Mouse (Mus musculus) bone marrow, adult 2 months (tissue): ENCODE results near the gene Akap2. TPM values are rescaled to one million over a fixed set of nuclear protein-coding genes. Genes with fewer than 3 reads are reported as not detected.

ENCODE experiments used
- H3K27ac ChIP-seq: fragments of 200-500 bp; 2 replicates; pipeline ENCODE4 v1.5.1; 2012; ENCODE audit warnings: low read depth, mild to moderate bottlenecking, control low read depth, inconsistent platforms, low read length; ENCODE audit not compliant: control insufficient read depth, poor library complexity, insufficient read depth
- H3K4me1 ChIP-seq: fragments of 200-500 bp; 2 replicates; pipeline ENCODE4 v1.6.1; 2011; ENCODE audit warnings: low read length; ENCODE audit not compliant: control insufficient read depth, insufficient read depth
- H3K4me3 ChIP-seq: fragments of 200-500 bp; replicated peaks from 2 replicates; pipeline ENCODE3; 2011; ENCODE audit warnings: mild to moderate bottlenecking, low read depth, low read length, control low read depth; ENCODE audit not compliant: control insufficient read depth
- CTCF ChIP-seq: fragments of 200-500 bp; IDR thresholded peaks from 2 replicates; pipeline ENCODE4 v1.5.1; 2011; ENCODE audit warnings: low read length, control low read depth; ENCODE audit not compliant: control insufficient read depth, insufficient read depth
- POLR2A ChIP-seq: fragments of 200-500 bp; IDR thresholded peaks from 2 replicates; pipeline ENCODE4 v1.6.1; 2011; ENCODE audit warnings: low read depth, mild to moderate bottlenecking, control low read depth, low read length, borderline replicate concordance; ENCODE audit not compliant: control insufficient read depth
- WGBS: fragments of 180-500 bp; shearing (Covaris S2); methylation state at CpG from one replicate; pipeline ENCODE4 v1.1.7; 2018; 5-methylcytosine and 5-hydroxymethylcytosine counted together
- polyA plus RNA-seq: library from polyadenylated mRNA; stranded (reverse); fragments of >200 nt; gene quantifications from 2 replicates; pipeline ENCODE4 v1.2.4, GENCODE M21; 2011; ENCODE audit warnings: low replicate concordance; ENCODE audit not compliant: missing spikeins, insufficient read depth, insufficient read length

The Akap2 gene
- polyA plus RNA-seq, 1 experiment: 4.0 TPM

- TF ChIP-seq POLR2A: no peak
- TF ChIP-seq CTCF: no peak
- Histone ChIP-seq H3K4me3 (no peak overlapping the region), H3K27ac (no peak overlapping the region), H3K4me1 (no peaks in the 10 kb centered on the region)
- 75% methylated on average over 4 of the region's 4 CpGs for WGBS
Measured at GRCm38 (mm10) chr4:57716735-57717134, 722 bp upstream of the Akap2 start.

GRCm38 (mm10) chr4:57719370-57719769 lies 1.9 kb downstream of the Akap2 start:
- 62% methylated on average over 1 of the region's 1 CpGs for WGBS
- no peak for TF ChIP-seq CTCF
- no peak for TF ChIP-seq POLR2A
- Histone ChIP-seq H3K4me3 (no peak overlapping the region), H3K27ac (no peak overlapping the region), H3K4me1 (no peaks in the 10 kb centered on the region)

GRCm38 (mm10) chr4:57720869-57721361 lies 3.5 kb downstream of the Akap2 start:
- peak overlapping the region; percentile 64 for H3K27ac ChIP-seq
- 37% methylated on average over 7 of the region's 7 CpGs for WGBS
- H3K4me1 ChIP-seq: no peaks in the 10 kb centered on the region; the same call in 1 of the 2 replicates
- H3K4me3 ChIP-seq: no peak overlapping the region
- TF ChIP-seq POLR2A (no peak), CTCF (no peak)

GRCm38 (mm10) chr4:57722296-57722695 lies 4.8 kb downstream of the Akap2 start:
- TF ChIP-seq POLR2A (no peak), CTCF (no peak)
- WGBS: 81% methylated on average over 4 of the region's 4 CpGs
- H3K27ac ChIP-seq: no peak overlapping the region
- peaks cover 2% of the 10 kb centered on the region; the same call in 1 of the 2 replicates for H3K4me1 ChIP-seq
- H3K4me3 ChIP-seq: no peak overlapping the region

GRCm38 (mm10) chr4:57723659-57724058 lies 6.2 kb downstream of the Akap2 start:
- H3K4me1 ChIP-seq: peaks cover 2% of the 10 kb centered on the region; the same call in 1 of the 2 replicates
- WGBS: 69% methylated on average over 2 of the region's 2 CpGs
- TF ChIP-seq CTCF (no peak), POLR2A (no peak)
- H3K4me3 ChIP-seq: no peak overlapping the region
- no peak overlapping the region for H3K27ac ChIP-seq

GRCm38 (mm10) chr4:57725569-57725968 lies 8.1 kb downstream of the Akap2 start:
- Histone ChIP-seq H3K4me1 (peaks cover 2% of the 10 kb centered on the region; the same call in 1 of the 2 replicates), H3K27ac (no peak overlapping the region), H3K4me3 (no peak overlapping the region)
- no peak for TF ChIP-seq POLR2A
- no peak for TF ChIP-seq CTCF
- WGBS: 3% methylated on average over 1 of the region's 1 CpGs

- TF ChIP-seq POLR2A (no peak), CTCF (no peak)
- no peak overlapping the region for H3K4me3 ChIP-seq
- H3K4me1 ChIP-seq: peaks cover 3% of the 10 kb centered on the region; the same call in 1 of the 2 replicates
- H3K27ac ChIP-seq: no peak overlapping the region
- 75% methylated on average over 4 of the region's 4 CpGs for WGBS
Measured at GRCm38 (mm10) chr4:57728611-57729183, 11.2 kb downstream of the Akap2 start.

GRCm38 (mm10) chr4:57730047-57730446 lies 12.6 kb downstream of the Akap2 start:
- H3K4me1 ChIP-seq: peaks cover 3% of the 10 kb centered on the region; the same call in 1 of the 2 replicates
- no peak overlapping the region for H3K27ac ChIP-seq
- TF ChIP-seq POLR2A: no peak
- no peak for TF ChIP-seq CTCF
- 88% methylated on average over 6 of the region's 6 CpGs for WGBS
- H3K4me3 ChIP-seq: no peak overlapping the region
